Mouse (Mus musculus): ENCODE data around the gene Mum1. TPM values are rescaled to one million over a fixed set of nuclear protein-coding genes. Genes with fewer than 3 reads are reported as not detected.
"Not testable (repeated sequence)": the region's sequence is repeated elsewhere in the genome, so short reads cannot be mapped to it uniquely, and the experiment has no call there.

Mum1 gene
- total RNA-seq, 2 experiments from 2014 or later, result 49.0 to 124 TPM

GRCm38 (mm10) chr10:80247849-80248248, 21.6 kb downstream of the Mum1 start:
- ATAC-seq (replicated peaks; ENCODE audit: low FRiP score, low TSS enrichment, poor library complexity, severe bottlenecking), result no peak

GRCm38 (mm10) chr10:80248437-80248836, 22.2 kb downstream of the Mum1 start:
- not testable (repeated sequence) for ATAC-seq (replicated peaks; ENCODE audit: low FRiP score, low TSS enrichment, poor library complexity, severe bottlenecking)

- ATAC-seq (replicated peaks; ENCODE audit: low FRiP score, low TSS enrichment, poor library complexity, severe bottlenecking), result peak; percentile 72
These were observed 22.9 kb downstream of the Mum1 start, which contains the start of gene Ndufs7 for GRCm38 (mm10) chr10:80248971-80249640. Gene Ndufs7, plus strand, starts transcription at chr10:80249121.

GRCm38 (mm10) chr10:80250059-80250458, 23.8 kb downstream of the Mum1 start:
- ATAC-seq (replicated peaks; ENCODE audit: low FRiP score, low TSS enrichment, poor library complexity, severe bottlenecking), result no peak

- no peak for ATAC-seq (replicated peaks; ENCODE audit: low FRiP score, low TSS enrichment, poor library complexity, severe bottlenecking)
These were observed 24.3 kb downstream of the Mum1 start for GRCm38 (mm10) chr10:80250573-80250972.

- no peak for ATAC-seq (replicated peaks; ENCODE audit: low FRiP score, low TSS enrichment, poor library complexity, severe bottlenecking)
These were observed 25.8 kb downstream of the Mum1 start for GRCm38 (mm10) chr10:80252011-80252410.

GRCm38 (mm10) chr10:80252493-80253274, 26.4 kb downstream of the Mum1 start:
- no peak for ATAC-seq (replicated peaks; ENCODE audit: low FRiP score, low TSS enrichment, poor library complexity, severe bottlenecking)

- ATAC-seq (replicated peaks; ENCODE audit: low FRiP score, low TSS enrichment, poor library complexity, severe bottlenecking), result no peak
These were observed 27.3 kb downstream of the Mum1 start for GRCm38 (mm10) chr10:80253551-80253950.

GRCm38 (mm10) chr10:80254331-80255297, 28.4 kb downstream of the Mum1 start:
- ATAC-seq (replicated peaks; ENCODE audit: low FRiP score, low TSS enrichment, poor library complexity, severe bottlenecking), result no peak

- no peak for ATAC-seq (replicated peaks; ENCODE audit: low FRiP score, low TSS enrichment, poor library complexity, severe bottlenecking)
These were observed 29.8 kb downstream of the Mum1 start for GRCm38 (mm10) chr10:80255881-80256535.

GRCm38 (mm10) chr10:80257936-80258335, 31.7 kb downstream of the Mum1 start:
- ATAC-seq (replicated peaks; ENCODE audit: low FRiP score, low TSS enrichment, poor library complexity, severe bottlenecking), result no peak

- no peak for ATAC-seq (replicated peaks; ENCODE audit: low FRiP score, low TSS enrichment, poor library complexity, severe bottlenecking)
These were observed 32.7 kb downstream of the Mum1 start for GRCm38 (mm10) chr10:80258752-80259462.

- ATAC-seq (replicated peaks; ENCODE audit: low FRiP score, low TSS enrichment, poor library complexity, severe bottlenecking), result no peak
These were observed 33.2 kb downstream of the Mum1 start for GRCm38 (mm10) chr10:80259463-80259805.

- no peak for ATAC-seq (replicated peaks; ENCODE audit: low FRiP score, low TSS enrichment, poor library complexity, severe bottlenecking)
These were observed 33.8 kb downstream of the Mum1 start for GRCm38 (mm10) chr10:80259861-80260641.

- ATAC-seq (replicated peaks; ENCODE audit: low FRiP score, low TSS enrichment, poor library complexity, severe bottlenecking), result peak; percentile 68
These were observed 34.7 kb downstream of the Mum1 start, which contains the start of the genes Gamt and Dazap1 for GRCm38 (mm10) chr10:80260642-80261584. Gene Gamt, minus strand, starts transcription at chr10:80261012. Gene Dazap1, plus strand, starts transcription at chr10:80261486.

GRCm38 (mm10) chr10:80261585-80261968, 35.3 kb downstream of the Mum1 start:
- peak; percentile 70 for ATAC-seq (replicated peaks; ENCODE audit: low FRiP score, low TSS enrichment, poor library complexity, severe bottlenecking)

GRCm38 (mm10) chr10:80262169-80262568, 35.9 kb downstream of the Mum1 start:
- no peak for ATAC-seq (replicated peaks; ENCODE audit: low FRiP score, low TSS enrichment, poor library complexity, severe bottlenecking)

Measured in megakaryocyte-erythroid progenitor cell, adult 5-6 weeks (primary cell).